Comparison of ENCODE assay signal across 8 mouse cellular contexts in the genomic region with DNA sequence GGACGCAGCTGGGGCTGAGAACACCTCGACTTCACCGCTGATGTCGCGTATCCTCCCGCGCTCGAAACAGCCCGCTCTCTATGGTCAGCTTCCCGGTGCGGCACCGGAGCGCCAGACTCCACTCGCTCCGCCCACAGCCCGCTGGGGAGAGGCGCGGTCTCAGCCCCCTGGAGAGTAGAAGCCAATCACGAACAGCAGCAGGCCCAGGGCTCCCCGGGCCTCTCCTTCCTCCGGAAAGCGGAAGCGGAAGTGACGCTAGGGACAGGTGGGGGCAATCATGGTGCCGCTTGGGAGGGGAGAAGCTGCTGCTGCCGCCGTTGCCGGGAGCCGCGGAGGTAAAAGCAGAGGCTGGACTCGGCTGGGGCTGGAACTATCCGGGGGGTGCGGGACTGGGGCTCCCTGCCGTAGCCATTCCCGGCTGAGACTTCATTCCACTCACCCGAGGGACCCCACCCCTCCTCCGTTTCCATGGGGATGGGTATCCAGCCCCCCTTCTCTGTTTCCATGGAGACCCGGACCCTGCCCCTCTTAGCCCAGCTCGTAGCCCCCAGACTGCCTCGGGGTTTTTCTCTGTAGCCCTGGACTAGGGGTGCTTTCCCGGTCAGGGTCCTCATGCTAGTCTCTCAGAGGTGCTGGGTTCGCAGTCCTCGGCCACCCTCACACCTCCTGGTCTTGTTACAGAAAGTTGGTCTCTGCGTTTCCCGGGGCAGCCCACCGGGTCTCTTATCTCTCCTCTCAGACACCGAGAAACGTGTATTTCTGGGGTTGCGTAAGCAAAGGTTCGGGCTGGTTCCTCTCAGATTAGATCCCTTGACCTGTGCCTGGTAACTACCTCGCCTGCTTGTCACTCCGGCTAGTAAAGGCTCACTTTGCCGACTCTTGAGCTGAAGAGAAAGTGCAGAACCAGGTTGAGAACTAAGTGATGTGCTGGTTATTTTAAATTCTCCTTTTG. TPM values are rescaled to one million over a fixed set of nuclear protein-coding genes. Genes with fewer than 3 reads are reported as not detected.
DNase-seq lines count a peak whose midpoint lies in the region; ATAC-seq and TF ChIP-seq lines count a peak whose summit lies in the region.

No protein-coding gene starts in this region.

- WGBS in heart, embryonic 13.5 days = under 1% methylated on average over 53 of the region's 53 CpGs
- WGBS in liver, embryonic 12.5 days (ENCODE audit: insufficient replicate concordance) = under 1% methylated on average over 53 of the region's 53 CpGs
- WGBS in stomach, embryonic 15.5 days = 1% methylated on average over 53 of the region's 53 CpGs

- H3K79me3 ChIP-seq in C2C12 (ENCODE audit: low read depth) = peaks cover 34% of the 10 kb centered on the region

- peak; percentile 99 for DNase-seq in brain, embryonic 14.5 days (ENCODE audit: low read depth)
- peak; percentile 98 for DNase-seq in kidney, postnatal 10 days
- peak; percentile 96 to 97 for DNase-seq in natural killer cell, adult 2 months (ENCODE audit: low spot score in 2 of 2)

- peaks cover 54% of the 10 kb centered on the region for H3K4me1 ChIP-seq in erythroblast, embryonic 14.5 days (ENCODE audit: control insufficient read depth)
- peaks cover 13% of the 10 kb centered on the region for H3K4me1 ChIP-seq in heart, embryonic 13.5 days
- H3K4me1 ChIP-seq in liver, embryonic 12.5 days = peaks cover 57% of the 10 kb centered on the region
- peaks cover 15% of the 10 kb centered on the region for H3K4me1 ChIP-seq in stomach, embryonic 15.5 days

- TF ChIP-seq POLR2A in brain, embryonic 14.5 days (IDR thresholded peaks at IDR 0.05; ENCODE audit: borderline replicate concordance, extremely low read depth, insufficient read depth, insufficient read length, poor library complexity, severe bottlenecking) = peak; percentile 55; the same call in 1 of the 2 replicates

- H3K27ac ChIP-seq in heart, embryonic 13.5 days (replicated peaks) = peak overlapping the region; percentile 98
- peak overlapping the region; percentile 99 for H3K27ac ChIP-seq in liver, embryonic 12.5 days
- H3K27ac ChIP-seq in stomach, embryonic 15.5 days = peak overlapping the region; percentile 99

- H3ac ChIP-seq in C2C12 (ENCODE audit: control insufficient read depth, insufficient read length, low read depth) = peak overlapping the region; percentile 95

- peak overlapping the region; percentile 96 for H3K4me2 ChIP-seq in heart, embryonic 13.5 days
- peak overlapping the region; percentile 95 for H3K4me2 ChIP-seq in liver, embryonic 12.5 days
- peak overlapping the region; percentile 84 for H3K4me2 ChIP-seq in stomach, embryonic 15.5 days

- peaks cover 52% of the 10 kb centered on the region for H3K79me2 ChIP-seq in C2C12 (ENCODE audit: control insufficient read depth, insufficient read depth)

- no peaks in the 10 kb centered on the region for H3K9me3 ChIP-seq in erythroblast, embryonic 14.5 days (ENCODE audit: control insufficient read depth, low read length)
- H3K9me3 ChIP-seq in heart, embryonic 13.5 days = no peaks in the 10 kb centered on the region
- H3K9me3 ChIP-seq in liver, embryonic 12.5 days (replicated peaks) = no peaks in the 10 kb centered on the region
- no peaks in the 10 kb centered on the region for H3K9me3 ChIP-seq in stomach, embryonic 15.5 days

- TF ChIP-seq CTCF in C2C12 (IDR thresholded peaks at IDR 0.05; ENCODE audit: control insufficient read depth, insufficient read depth, insufficient read length) = no peak
- TF ChIP-seq CTCF in brain, embryonic 14.5 days (IDR thresholded peaks at IDR 0.05; ENCODE audit: borderline replicate concordance, extremely low read depth, insufficient read depth, insufficient read length) = no peak

- H3K9ac ChIP-seq in heart, embryonic 13.5 days = peak overlapping the region; percentile 94
- peak overlapping the region; percentile 96 for H3K9ac ChIP-seq in liver, embryonic 12.5 days
- H3K9ac ChIP-seq in stomach, embryonic 15.5 days = peak overlapping the region; percentile 89

- H3K36me3 ChIP-seq in C2C12 (ENCODE audit: control insufficient read depth, insufficient read depth) = peaks cover 37% of the 10 kb centered on the region
- H3K36me3 ChIP-seq in erythroblast, embryonic 14.5 days (ENCODE audit: control insufficient read depth) = peaks cover 77% of the 10 kb centered on the region
- peaks cover 59% of the 10 kb centered on the region for H3K36me3 ChIP-seq in heart, embryonic 13.5 days
- peaks cover 74% of the 10 kb centered on the region for H3K36me3 ChIP-seq in liver, embryonic 12.5 days
- H3K36me3 ChIP-seq in stomach, embryonic 15.5 days = peaks cover 38% of the 10 kb centered on the region; the same call in 1 of the 2 replicates

- peak; percentile 99 for ATAC-seq in heart, embryonic 13.5 days (ENCODE audit: extremely low read depth, insufficient number of reproducible peaks, low FRiP score, low TSS enrichment)
- ATAC-seq in liver, embryonic 12.5 days = peak; percentile 98
- peak; percentile 100 for ATAC-seq in stomach, embryonic 15.5 days (ENCODE audit: insufficient read depth, low FRiP score, low read depth)

- no peaks in the 10 kb centered on the region for H3K27me3 ChIP-seq in C2C12 (ENCODE audit: control insufficient read depth, insufficient read depth, insufficient read length)
- no peaks in the 10 kb centered on the region for H3K27me3 ChIP-seq in erythroblast, embryonic 14.5 days (ENCODE audit: control insufficient read depth)
- H3K27me3 ChIP-seq in heart, embryonic 13.5 days (replicated peaks) = no peaks in the 10 kb centered on the region
- no peaks in the 10 kb centered on the region for H3K27me3 ChIP-seq in liver, embryonic 12.5 days (replicated peaks)
- H3K27me3 ChIP-seq in stomach, embryonic 15.5 days (replicated peaks) = no peaks in the 10 kb centered on the region

- peak overlapping the region; percentile 95 for H3K4me3 ChIP-seq in C2C12 (ENCODE audit: insufficient read depth, poor library complexity, severe bottlenecking)
- H3K4me3 ChIP-seq in erythroblast, embryonic 14.5 days (replicated peaks) = peak overlapping the region; percentile 84
- peak overlapping the region; percentile 97 for H3K4me3 ChIP-seq in heart, embryonic 13.5 days
- peak overlapping the region; percentile 93 for H3K4me3 ChIP-seq in liver, embryonic 12.5 days
- peak overlapping the region; percentile 96 for H3K4me3 ChIP-seq in stomach, embryonic 15.5 days (replicated peaks)

TF ChIP-seq in C2C12, 6 proteins besides CTCF, POLR2A, EP300 and RAD21:
- TF ChIP-seq FOSL1 (IDR thresholded peaks at IDR 0.05; ENCODE audit: insufficient read depth, low read length, poor library complexity, severe bottlenecking) (no peak), CEBPB (IDR thresholded peaks at IDR 0.05; ENCODE audit: low read depth) (peak; percentile 35), MAX (IDR thresholded peaks at IDR 0.05) (peak; percentile 52)

RNA-seq across cellular contexts. Expression of a gene that starts 0.7 kb away (rescaled TPM):
- polyA plus RNA-seq in C2C12 (2012; fragmentation: generic; extraction: Trizol) = 10.9 TPM
- 9.3 and 11.5 TPM in 2 replicates for polyA plus RNA-seq in brain, embryonic 14.5 days (2012; rRNA removed)
- polyA plus RNA-seq in erythroblast, embryonic 14.5 days (2012) = 3.1 and 3.6 TPM in 2 replicates
- polyA plus RNA-seq in heart, embryonic 13.5 days (2015; fragmentation: Nextera tagmentation; extraction: Ambion mirVana) = 10.3 and 10.4 TPM in 2 replicates
- polyA plus RNA-seq in liver, embryonic 12.5 days (2016; fragmentation: Nextera tagmentation; extraction: Ambion mirVana) = 16.3 and 16.6 TPM in 2 replicates
- polyA plus RNA-seq in stomach, embryonic 15.5 days (2015; fragmentation: Nextera tagmentation; extraction: Ambion mirVana) = 11.7 and 13.2 TPM in 2 replicates

RNA-seq across cellular contexts. Expression of a gene that starts 47.9 kb away (rescaled TPM):
- polyA plus RNA-seq in C2C12 (2012; fragmentation: generic; extraction: Trizol) = 78.9 TPM
- polyA plus RNA-seq in brain, embryonic 14.5 days (2012; rRNA removed) = 56.4 and 79.6 TPM in 2 replicates
- 0.76 and 1.0 TPM in 2 replicates for polyA plus RNA-seq in erythroblast, embryonic 14.5 days (2012)
- polyA plus RNA-seq in heart, embryonic 13.5 days (2015; fragmentation: Nextera tagmentation; extraction: Ambion mirVana) = 21.1 and 25.1 TPM in 2 replicates
- 39.6 and 43.1 TPM in 2 replicates for polyA plus RNA-seq in liver, embryonic 12.5 days (2016; fragmentation: Nextera tagmentation; extraction: Ambion mirVana)
- polyA plus RNA-seq in stomach, embryonic 15.5 days (2015; fragmentation: Nextera tagmentation; extraction: Ambion mirVana) = 34.2 and 36.1 TPM in 2 replicates

RNA-seq across cellular contexts. Expression of a gene that starts 48.4 kb away (rescaled TPM):
- 67.6 TPM for polyA plus RNA-seq in C2C12 (2012; fragmentation: generic; extraction: Trizol)
- 71.3 and 98.0 TPM in 2 replicates for polyA plus RNA-seq in brain, embryonic 14.5 days (2012; rRNA removed)
- polyA plus RNA-seq in erythroblast, embryonic 14.5 days (2012) = 0.90 and 1.2 TPM in 2 replicates
- 45.8 and 46.6 TPM in 2 replicates for polyA plus RNA-seq in heart, embryonic 13.5 days (2015; fragmentation: Nextera tagmentation; extraction: Ambion mirVana)
- 22.9 and 25.0 TPM in 2 replicates for polyA plus RNA-seq in liver, embryonic 12.5 days (2016; fragmentation: Nextera tagmentation; extraction: Ambion mirVana)
- polyA plus RNA-seq in stomach, embryonic 15.5 days (2015; fragmentation: Nextera tagmentation; extraction: Ambion mirVana) = 60.5 and 63.3 TPM in 2 replicates

RNA-seq across cellular contexts. Expression of a gene that starts 59.4 kb away (rescaled TPM):
- polyA plus RNA-seq in C2C12 (2012; fragmentation: generic; extraction: Trizol) = 0.04 TPM
- polyA plus RNA-seq in brain, embryonic 14.5 days (2012; rRNA removed) = 48.8 and 50.3 TPM in 2 replicates
- polyA plus RNA-seq in erythroblast, embryonic 14.5 days (2012) = not detected in 2 replicates
- polyA plus RNA-seq in heart, embryonic 13.5 days (2015; fragmentation: Nextera tagmentation; extraction: Ambion mirVana) = 0.15 TPM in 1 of 2 replicates, not detected in the other
- 0.06 and 0.08 TPM in 2 replicates for polyA plus RNA-seq in liver, embryonic 12.5 days (2016; fragmentation: Nextera tagmentation; extraction: Ambion mirVana)
- 0.55 and 0.68 TPM in 2 replicates for polyA plus RNA-seq in stomach, embryonic 15.5 days (2015; fragmentation: Nextera tagmentation; extraction: Ambion mirVana)

Comparison
In these comparisons a context has a peak if more than half of its experiments do, and no peak if none do; other contexts are left out.
1. Peak in every context shown above with its lines: DNase-seq, ATAC-seq, H3K4me3 ChIP-seq and H3K27ac ChIP-seq.
2. RNA of a gene that starts 47.9 kb away (polyA plus RNA-seq): 78.9 TPM in C2C12 (single experiment), 56.4 to 79.6 TPM in brain, embryonic 14.5 days, 39.6 to 43.1 TPM in liver, embryonic 12.5 days, 34.2 to 36.1 TPM in stomach, embryonic 15.5 days and 21.1 to 25.1 TPM in heart, embryonic 13.5 days; 0.76 to 1.0 TPM in erythroblast, embryonic 14.5 days; every median in the first group is over 10 times any median in the second.
3. RNA of a gene that starts 48.4 kb away (polyA plus RNA-seq): 71.3 to 98.0 TPM in brain, embryonic 14.5 days, 67.6 TPM in C2C12 (single experiment), 60.5 to 63.3 TPM in stomach, embryonic 15.5 days, 45.8 to 46.6 TPM in heart, embryonic 13.5 days and 22.9 to 25.0 TPM in liver, embryonic 12.5 days; 0.90 to 1.2 TPM in erythroblast, embryonic 14.5 days; every median in the first group is over 10 times any median in the second.